Comparison of ENCODE assay signal across 9 mouse cellular contexts in genomic region chr14:25710073-25710472, GRCm38 (mm10). TPM values are rescaled to one million over a fixed set of nuclear protein-coding genes. Genes with fewer than 3 reads are reported as not detected.
A peak's percentile ranks its signal among the peaks of the same experiment; 100 is the strongest.
DNase-seq lines count a peak whose midpoint lies in the region; ATAC-seq and TF ChIP-seq lines count a peak whose summit lies in the region.
"Had no signal": no experiment of that assay in that cellular context is flagged by ENCODE, and none has a peak within 500 bp of the region (broad histone marks: within the 10 kb centered on the region; RNA-seq: fewer than 3 reads in every experiment).

No protein-coding gene starts in this region.

- no peak overlapping the region for H3K4me2 ChIP-seq in lung, embryonic 15.5 days
- H3K4me2 ChIP-seq in liver, embryonic 12.5 days = peak overlapping the region; percentile 22
- H3K4me2 ChIP-seq in forebrain, embryonic 16.5 days (ENCODE audit: low read length) = no peak overlapping the region

- H3K27me3 ChIP-seq in lung, embryonic 15.5 days = no peaks in the 10 kb centered on the region
- H3K27me3 ChIP-seq in heart, embryonic 10.5 days (ENCODE audit: insufficient read depth, poor library complexity, severe bottlenecking) = 0 out of 2 replicates have a peak, but pooled peaks cover 5% of the 10 kb centered on the region
- H3K27me3 ChIP-seq in liver, embryonic 12.5 days (replicated peaks) = no peaks in the 10 kb centered on the region
- H3K27me3 ChIP-seq in forebrain, embryonic 16.5 days (replicated peaks; ENCODE audit: control insufficient read depth, insufficient read depth, low read length) = no peaks in the 10 kb centered on the region

- no peak for TF ChIP-seq POLR2A in lung, adult 2 months (IDR thresholded peaks at IDR 0.05; ENCODE audit: borderline replicate concordance, extremely low read depth, low read depth, low read length)

- no peak for TF ChIP-seq CTCF in lung, adult 2 months (IDR thresholded peaks at IDR 0.05; ENCODE audit: insufficient read depth, low read length)

- 11% methylated on average over 4 of the region's 4 CpGs for WGBS in lung, embryonic 15.5 days
- WGBS in lung, adult 2 months = 58% methylated on average over 4 of the region's 4 CpGs
- WGBS in heart, embryonic 10.5 days = 25% methylated on average over 4 of the region's 4 CpGs
- 23% methylated on average over 4 of the region's 4 CpGs for WGBS in liver, embryonic 12.5 days (ENCODE audit: insufficient replicate concordance)
- 78% methylated on average over 4 of the region's 4 CpGs for WGBS in forebrain, embryonic 16.5 days

- no peak for DNase-seq in lung, adult 2 months
- no peak for DNase-seq in heart, embryonic 10.5 days (ENCODE audit: low spot score)
- no peak for DNase-seq in cerebellum, adult 11-12 months
- DNase-seq in right cerebral cortex, adult 2 months (ENCODE audit: low spot score in 2 of 2) = no peak
- DNase-seq: cerebellum, adult 11 months had no signal

- H3K9me3 ChIP-seq in lung, embryonic 15.5 days = no peaks in the 10 kb centered on the region
- H3K9me3 ChIP-seq in heart, embryonic 10.5 days = no peaks in the 10 kb centered on the region
- H3K9me3 ChIP-seq in liver, embryonic 12.5 days (replicated peaks) = no peaks in the 10 kb centered on the region
- no peaks in the 10 kb centered on the region for H3K9me3 ChIP-seq in forebrain, embryonic 16.5 days (ENCODE audit: control insufficient read depth, low read length)

- H3K9ac ChIP-seq in lung, embryonic 15.5 days = no peak overlapping the region
- H3K9ac ChIP-seq in liver, embryonic 12.5 days = no peak overlapping the region
- no peak overlapping the region for H3K9ac ChIP-seq in forebrain, embryonic 16.5 days (replicated peaks; ENCODE audit: low read depth, low read length)

- peaks cover 4% of the 10 kb centered on the region; the same call in 1 of the 2 replicates for H3K36me3 ChIP-seq in lung, embryonic 15.5 days
- H3K36me3 ChIP-seq in heart, embryonic 10.5 days = peaks cover 14% of the 10 kb centered on the region
- no peaks in the 10 kb centered on the region for H3K36me3 ChIP-seq in liver, embryonic 12.5 days
- H3K36me3 ChIP-seq in forebrain, embryonic 16.5 days (ENCODE audit: control insufficient read depth, insufficient read depth) = no peaks in the 10 kb centered on the region

- H3K4me1 ChIP-seq in lung, embryonic 15.5 days = peaks cover 45% of the 10 kb centered on the region
- peaks cover 16% of the 10 kb centered on the region for H3K4me1 ChIP-seq in lung, adult 2 months (ENCODE audit: control insufficient read depth, insufficient read depth, low read length)
- H3K4me1 ChIP-seq in heart, embryonic 10.5 days = peaks cover 56% of the 10 kb centered on the region
- peaks cover 45% of the 10 kb centered on the region for H3K4me1 ChIP-seq in liver, embryonic 12.5 days
- no peaks in the 10 kb centered on the region for H3K4me1 ChIP-seq in forebrain, embryonic 16.5 days (replicated peaks; ENCODE audit: control insufficient read depth, insufficient read depth, low read length)

- no peak overlapping the region for H3K4me3 ChIP-seq in lung, embryonic 15.5 days
- no peak overlapping the region for H3K4me3 ChIP-seq in lung, adult 2 months (replicated peaks; ENCODE audit: extremely low read depth, low read depth, low read length)
- H3K4me3 ChIP-seq in heart, embryonic 10.5 days = no peak overlapping the region
- no peak overlapping the region for H3K4me3 ChIP-seq in liver, embryonic 12.5 days
- no peak overlapping the region for H3K4me3 ChIP-seq in forebrain, embryonic 16.5 days (replicated peaks; ENCODE audit: low read length)

- H3K27ac ChIP-seq in lung, embryonic 15.5 days = peak overlapping the region; percentile 88
- peak overlapping the region; percentile 86 for H3K27ac ChIP-seq in heart, embryonic 10.5 days
- peak overlapping the region; percentile 60 for H3K27ac ChIP-seq in liver, embryonic 12.5 days
- no peak overlapping the region for H3K27ac ChIP-seq in forebrain, embryonic 16.5 days (ENCODE audit: low read length)

- peak; percentile 70 for ATAC-seq in lung, embryonic 15.5 days (ENCODE audit: borderline replicate concordance, extremely low read depth, low FRiP score, low TSS enrichment)
- peak; percentile 59 for ATAC-seq in liver, embryonic 12.5 days
- ATAC-seq in forebrain, embryonic 16.5 days = no peak
- ATAC-seq: forebrain, embryonic 14.5 days had no signal

RNA-seq across cellular contexts. Expression of gene Ppif, which starts 16.1 kb away (rescaled TPM):
- 23.1 and 24.3 TPM in 2 replicates for polyA plus RNA-seq in lung, embryonic 15.5 days (2015; fragmentation: Nextera tagmentation; extraction: Ambion mirVana)
- 28.9 and 32.4 TPM in 2 replicates for polyA plus RNA-seq in lung, adult 2 months (2012; rRNA removed)
- polyA plus RNA-seq in heart, embryonic 10.5 days (2016; fragmentation: Nextera tagmentation; extraction: Ambion mirVana) = 65.7 and 104 TPM in 2 replicates
- 46.8 and 48.4 TPM in 2 replicates for polyA plus RNA-seq in liver, embryonic 12.5 days (2016; fragmentation: Nextera tagmentation; extraction: Ambion mirVana)
- 24.1 and 26.3 TPM in 2 replicates for polyA plus RNA-seq in forebrain, embryonic 16.5 days (2015; fragmentation: Nextera tagmentation; extraction: Ambion mirVana)

RNA-seq across cellular contexts. Expression of gene Zcchc24, which starts 58.8 kb away (rescaled TPM):
- 21.4 and 22.4 TPM in 2 replicates for polyA plus RNA-seq in lung, embryonic 15.5 days (2015; fragmentation: Nextera tagmentation; extraction: Ambion mirVana)
- polyA plus RNA-seq in lung, adult 2 months (2012; rRNA removed) = 41.7 and 44.9 TPM in 2 replicates
- polyA plus RNA-seq in heart, embryonic 10.5 days (2016; fragmentation: Nextera tagmentation; extraction: Ambion mirVana) = 15.2 and 16.9 TPM in 2 replicates
- polyA plus RNA-seq in liver, embryonic 12.5 days (2016; fragmentation: Nextera tagmentation; extraction: Ambion mirVana) = 6.9 and 7.8 TPM in 2 replicates
- polyA plus RNA-seq in forebrain, embryonic 16.5 days (2015; fragmentation: Nextera tagmentation; extraction: Ambion mirVana) = 10.4 and 13.7 TPM in 2 replicates
